Mouse (Mus musculus): ENCODE data around the gene Tpd52l2. TPM values are rescaled to one million over a fixed set of nuclear protein-coding genes. Genes with fewer than 3 reads are reported as not detected.

Gene Tpd52l2
- polyA plus RNA-seq, 1 experiment from 2014 or later, result 167 TPM

DNA sequence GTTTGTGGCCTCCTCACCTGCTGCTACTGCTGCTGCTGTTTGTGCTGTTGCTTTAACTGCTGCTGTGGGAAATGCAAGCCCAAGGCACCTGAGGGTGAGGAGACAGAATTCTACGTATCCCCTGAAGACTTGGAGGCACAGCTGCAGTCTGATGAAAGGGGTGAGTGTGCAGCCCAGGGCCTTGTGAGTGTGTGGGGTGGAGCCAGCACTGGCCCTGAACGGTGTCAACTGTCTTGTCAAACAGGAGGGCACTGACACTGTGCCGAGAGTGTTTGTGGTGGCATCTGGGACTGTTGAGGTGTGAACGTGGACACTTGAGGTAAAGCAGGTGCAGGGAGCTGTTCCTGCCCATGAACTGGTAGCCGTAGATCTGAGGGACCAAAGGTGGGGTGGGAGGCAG is 51.7 kb downstream of the Tpd52l2 start:
- no peaks in the 10 kb centered on the region for H3K4me1 ChIP-seq (replicated peaks; ENCODE audit: control insufficient read depth, insufficient read depth, low read length)
- ATAC-seq (ENCODE audit: low read depth), result no peak
- H3K27ac ChIP-seq (ENCODE audit: low read length), result no peak overlapping the region
- WGBS, result 81% methylated on average over 5 of the region's 5 CpGs
- no peaks in the 10 kb centered on the region for H3K27me3 ChIP-seq (ENCODE audit: control insufficient read depth, insufficient read depth, low read depth, low read length)
- H3K4me2 ChIP-seq (ENCODE audit: low read depth, low read length), result no peak overlapping the region
- H3K36me3 ChIP-seq (ENCODE audit: control insufficient read depth, insufficient read depth, low read length), result peaks cover 38% of the 10 kb centered on the region
- no peak overlapping the region for H3K9ac ChIP-seq (ENCODE audit: low read length)
- no peak overlapping the region for H3K4me3 ChIP-seq (ENCODE audit: low read length)
- no peaks in the 10 kb centered on the region for H3K9me3 ChIP-seq (ENCODE audit: control insufficient read depth, low read length)

- Histone ChIP-seq H3K36me3 (ENCODE audit: control insufficient read depth, insufficient read depth, low read length) (peaks cover 38% of the 10 kb centered on the region), H3K4me2 (ENCODE audit: low read depth, low read length) (no peak overlapping the region), H3K27me3 (ENCODE audit: control insufficient read depth, insufficient read depth, low read depth, low read length) (no peaks in the 10 kb centered on the region), H3K27ac (ENCODE audit: low read length) (no peak overlapping the region), H3K9ac (ENCODE audit: low read length) (no peak overlapping the region), H3K4me1 (replicated peaks; ENCODE audit: control insufficient read depth, insufficient read depth, low read length) (no peaks in the 10 kb centered on the region), H3K9me3 (ENCODE audit: control insufficient read depth, low read length) (no peaks in the 10 kb centered on the region), H3K4me3 (ENCODE audit: low read length) (no peak overlapping the region)
- WGBS, result 98% methylated on average over 2 of the region's 2 CpGs
- ATAC-seq (ENCODE audit: low read depth), result no peak
These were observed 53.3 kb downstream of the Tpd52l2 start for GRCm38 (mm10) chr2:181550233-181550632.

DNA sequence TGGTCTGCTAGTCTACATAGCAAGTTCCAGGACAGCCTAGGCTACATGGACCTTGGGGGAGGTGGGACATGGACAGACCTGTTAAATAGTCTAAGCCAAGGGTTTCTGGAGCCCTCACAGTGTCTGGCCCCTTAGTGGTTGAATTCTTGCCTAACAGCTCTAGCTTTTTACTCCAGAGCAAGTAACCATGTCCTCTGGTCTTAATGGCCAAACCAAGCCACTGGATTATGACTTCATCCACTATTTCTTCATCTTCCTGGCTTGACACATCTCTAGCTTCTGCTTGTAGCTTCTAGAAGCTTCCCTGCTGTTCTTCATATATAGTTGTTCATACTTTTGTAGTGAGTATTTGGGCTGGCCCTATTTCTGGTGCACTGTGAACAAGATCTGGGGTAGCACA is 56.8 kb downstream of the Tpd52l2 start:
- ATAC-seq (ENCODE audit: low read depth), result no peak
- no peaks in the 10 kb centered on the region for H3K4me1 ChIP-seq (replicated peaks; ENCODE audit: control insufficient read depth, insufficient read depth, low read length)
- no peak overlapping the region for H3K27ac ChIP-seq (ENCODE audit: low read length)
- no peaks in the 10 kb centered on the region for H3K9me3 ChIP-seq (ENCODE audit: control insufficient read depth, low read length)
- peaks cover 24% of the 10 kb centered on the region for H3K36me3 ChIP-seq (ENCODE audit: control insufficient read depth, insufficient read depth, low read length)
- H3K9ac ChIP-seq (ENCODE audit: low read length), result no peak overlapping the region
- no peak overlapping the region for H3K4me3 ChIP-seq (ENCODE audit: low read length)
- H3K4me2 ChIP-seq (ENCODE audit: low read depth, low read length), result no peak overlapping the region
- no peaks in the 10 kb centered on the region for H3K27me3 ChIP-seq (ENCODE audit: control insufficient read depth, insufficient read depth, low read depth, low read length)

GRCm38 (mm10) chr2:181567338-181567737 is 70.4 kb downstream of the Tpd52l2 start:
- 75% methylated on average over 3 of the region's 3 CpGs for WGBS
- no peak overlapping the region for H3K27ac ChIP-seq (ENCODE audit: low read length)
- no peaks in the 10 kb centered on the region for H3K4me1 ChIP-seq (replicated peaks; ENCODE audit: control insufficient read depth, insufficient read depth, low read length)
- H3K9me3 ChIP-seq (ENCODE audit: control insufficient read depth, low read length), result no peaks in the 10 kb centered on the region
- H3K4me3 ChIP-seq (ENCODE audit: low read length), result no peak overlapping the region
- H3K4me2 ChIP-seq (ENCODE audit: low read depth, low read length), result no peak overlapping the region
- ATAC-seq (ENCODE audit: low read depth), result no peak
- H3K36me3 ChIP-seq (ENCODE audit: control insufficient read depth, insufficient read depth, low read length), result no peaks in the 10 kb centered on the region
- H3K27me3 ChIP-seq (ENCODE audit: control insufficient read depth, insufficient read depth, low read depth, low read length), result no peaks in the 10 kb centered on the region
- no peak overlapping the region for H3K9ac ChIP-seq (ENCODE audit: low read length)

Other genes starting within 250 kb of the Tpd52l2 start
- 14.3 and 15.9 TPM in 2 replicates for gene Gmeb2, start 209.1 kb upstream of the Tpd52l2 start, polyA plus RNA-seq (2015; fragmentation: Nextera tagmentation; extraction: Ambion mirVana)
- gene Stmn3, start 182.6 kb upstream of the Tpd52l2 start, polyA plus RNA-seq (2015; fragmentation: Nextera tagmentation; extraction: Ambion mirVana), result 4.8 and 9.3 TPM in 2 replicates
- 47.2 and 47.8 TPM in 2 replicates for gene Rtel1, start 177.4 kb upstream of the Tpd52l2 start, polyA plus RNA-seq (2015; fragmentation: Nextera tagmentation; extraction: Ambion mirVana)
- 39.2 and 39.4 TPM in 2 replicates for gene Zgpat, start 132.2 kb upstream of the Tpd52l2 start, polyA plus RNA-seq (2015; fragmentation: Nextera tagmentation; extraction: Ambion mirVana)
- gene Arfrp1, start 131.7 kb upstream of the Tpd52l2 start, polyA plus RNA-seq (2015; fragmentation: Nextera tagmentation; extraction: Ambion mirVana), result 60.8 and 62.0 TPM in 2 replicates
- 20.7 and 24.0 TPM in 2 replicates for gene Lime1, start 117.1 kb upstream of the Tpd52l2 start, polyA plus RNA-seq (2015; fragmentation: Nextera tagmentation; extraction: Ambion mirVana)
- 15.2 and 15.4 TPM in 2 replicates for gene Zbtb46, start 37.7 kb upstream of the Tpd52l2 start, polyA plus RNA-seq (2015; fragmentation: Nextera tagmentation; extraction: Ambion mirVana)
- gene Abhd16b, start 3.9 kb upstream of the Tpd52l2 start, polyA plus RNA-seq (2015; fragmentation: Nextera tagmentation; extraction: Ambion mirVana), result 0.14 and 0.35 TPM in 2 replicates
- gene Dnajc5, start 23.3 kb downstream of the Tpd52l2 start, polyA plus RNA-seq (2015; fragmentation: Nextera tagmentation; extraction: Ambion mirVana), result 82.0 and 82.1 TPM in 2 replicates
- gene Uckl1, start 87.8 kb downstream of the Tpd52l2 start, polyA plus RNA-seq (2015; fragmentation: Nextera tagmentation; extraction: Ambion mirVana), result 49.1 and 54.6 TPM in 2 replicates
- 59.1 and 59.3 TPM in 2 replicates for gene Prpf6, start 94.7 kb downstream of the Tpd52l2 start, polyA plus RNA-seq (2015; fragmentation: Nextera tagmentation; extraction: Ambion mirVana)
- 34.9 and 37.2 TPM in 2 replicates for gene Zfp512b, start 95.7 kb downstream of the Tpd52l2 start, polyA plus RNA-seq (2015; fragmentation: Nextera tagmentation; extraction: Ambion mirVana)
- gene Samd10, start 102.1 kb downstream of the Tpd52l2 start, polyA plus RNA-seq (2015; fragmentation: Nextera tagmentation; extraction: Ambion mirVana), result 30.1 and 31.0 TPM in 2 replicates
- 0.21 and 0.49 TPM in 2 replicates for gene Gm29797, start 159.9 kb downstream of the Tpd52l2 start, polyA plus RNA-seq (2015; fragmentation: Nextera tagmentation; extraction: Ambion mirVana)
- gene Sox18, start 174.5 kb downstream of the Tpd52l2 start, polyA plus RNA-seq (2015; fragmentation: Nextera tagmentation; extraction: Ambion mirVana), result 84.1 and 84.8 TPM in 2 replicates
- gene Tcea2, start 183.2 kb downstream of the Tpd52l2 start, polyA plus RNA-seq (2015; fragmentation: Nextera tagmentation; extraction: Ambion mirVana), result 19.3 and 19.7 TPM in 2 replicates
- gene Rgs19, start 196.8 kb downstream of the Tpd52l2 start, polyA plus RNA-seq (2015; fragmentation: Nextera tagmentation; extraction: Ambion mirVana), result 59.8 and 63.4 TPM in 2 replicates
- gene Lkaaear1, start 201.3 kb downstream of the Tpd52l2 start, polyA plus RNA-seq (2015; fragmentation: Nextera tagmentation; extraction: Ambion mirVana), result not detected in 2 replicates
- gene Oprl1, start 217.9 kb downstream of the Tpd52l2 start, polyA plus RNA-seq (2015; fragmentation: Nextera tagmentation; extraction: Ambion mirVana), result 0.43 and 0.72 TPM in 2 replicates

Measured in lung, embryonic 16.5 days (tissue).